Mouse (Mus musculus) testis, adult 2 months (tissue): ENCODE results near the gene Cers2. TPM values are rescaled to one million over a fixed set of nuclear protein-coding genes. Genes with fewer than 3 reads are reported as not detected.

ENCODE experiments used
- H3K27ac ChIP-seq: fragments of 200-500 bp; 2 replicates; pipeline ENCODE4 v1.5.1; 2012; ENCODE audit warnings: low read depth, low read length; ENCODE audit not compliant: control insufficient read depth, insufficient read depth
- H3K27me3 ChIP-seq: fragments of 200-500 bp; 2 replicates; pipeline ENCODE4 v1.6.1; 2012; ENCODE audit warnings: mild to moderate bottlenecking, low read length, moderate library complexity; ENCODE audit not compliant: control insufficient read depth, insufficient read depth
- H3K36me3 ChIP-seq: fragments of 200-500 bp; 2 replicates; pipeline ENCODE4 v1.6.1; 2012; ENCODE audit warnings: mild to moderate bottlenecking, low read length; ENCODE audit not compliant: control insufficient read depth, insufficient read depth
- H3K4me1 ChIP-seq: fragments of 200-500 bp; 2 replicates; pipeline ENCODE4 v1.6.1; 2012; ENCODE audit warnings: low read length; ENCODE audit not compliant: control insufficient read depth, insufficient read depth
- H3K4me3 ChIP-seq: fragments of 200-500 bp; 2 replicates; pipeline ENCODE4 v1.5.1; 2012; ENCODE audit warnings: low read depth, mild to moderate bottlenecking, low read length, moderate library complexity, mixed read lengths; ENCODE audit not compliant: control insufficient read depth
- CTCF ChIP-seq: fragments of 200-500 bp; IDR thresholded peaks from 2 replicates; pipeline ENCODE4 v1.5.1; 2012; ENCODE audit warnings: low read depth, mild to moderate bottlenecking, inconsistent platforms, low read length, moderate library complexity; ENCODE audit not compliant: control insufficient read depth, insufficient read depth, insufficient replicate concordance
- POLR2A ChIP-seq: fragments of 200-500 bp; IDR thresholded peaks from 2 replicates; pipeline ENCODE4 v1.6.1; 2012; ENCODE audit warnings: low read depth, mild to moderate bottlenecking, inconsistent platforms, low read length, moderate library complexity; ENCODE audit not compliant: control insufficient read depth
- polyA plus RNA-seq: library from polyadenylated mRNA; depleted of rRNA; stranded (reverse); fragments of >200 nt; gene quantifications from 2 replicates; pipeline ENCODE4 v1.2.3, GENCODE M21; 2012

The Cers2 gene
- polyA plus RNA-seq, 1 experiment, result 27.6 TPM

- TF ChIP-seq CTCF (no peak), POLR2A (no peak)
Observed at GRCm38 (mm10) chr3:95319110-95319509, 4.5 kb downstream of the Cers2 start.

GRCm38 (mm10) chr3:95319701-95320625, 5.4 kb downstream of the Cers2 start:
- Histone ChIP-seq H3K36me3 (peaks cover 2% of the 10 kb centered on the region), H3K27ac (no peak overlapping the region), H3K27me3 (no peaks in the 10 kb centered on the region), H3K4me1 (peaks cover 9% of the 10 kb centered on the region), H3K4me3 (no peak overlapping the region)
- TF ChIP-seq CTCF (no peak), POLR2A (no peak)

More at GRCm38 (mm10) chr3:95319110-95319509, 4.5 kb downstream of the Cers2 start:
- H3K36me3 ChIP-seq, result peaks cover 1% of the 10 kb centered on the region
- H3K27me3 ChIP-seq, result no peaks in the 10 kb centered on the region
- no peak overlapping the region for H3K4me3 ChIP-seq
- peaks cover 12% of the 10 kb centered on the region for H3K4me1 ChIP-seq
- H3K27ac ChIP-seq, result no peak overlapping the region

- Histone ChIP-seq H3K4me3 (no peak overlapping the region), H3K27ac (no peak overlapping the region), H3K27me3 (no peaks in the 10 kb centered on the region), H3K4me1 (no peaks in the 10 kb centered on the region; the same call in 1 of the 2 replicates), H3K36me3 (peaks cover 4% of the 10 kb centered on the region)
- no peak for TF ChIP-seq CTCF
- TF ChIP-seq POLR2A, result no peak
Observed at GRCm38 (mm10) chr3:95323429-95323828, 8.8 kb downstream of the Cers2 start.

- Histone ChIP-seq H3K36me3 (peaks cover 4% of the 10 kb centered on the region), H3K4me3 (no peak overlapping the region), H3K27ac (no peak overlapping the region), H3K4me1 (no peaks in the 10 kb centered on the region), H3K27me3 (no peaks in the 10 kb centered on the region)
- TF ChIP-seq CTCF, result no peak
- no peak for TF ChIP-seq POLR2A
Observed at GRCm38 (mm10) chr3:95324454-95325144, 10.0 kb downstream of the Cers2 start.

- TF ChIP-seq CTCF (no peak), POLR2A (no peak)
- H3K4me3 ChIP-seq, result no peak overlapping the region
Observed at GRCm38 (mm10) chr3:95328803-95329404, 14.3 kb downstream of the Cers2 start.

GRCm38 (mm10) chr3:95331528-95331927, 16.9 kb downstream of the Cers2 start:
- H3K27ac ChIP-seq, result no peak overlapping the region
- TF ChIP-seq POLR2A, result no peak
- TF ChIP-seq CTCF, result no peak
- no peak overlapping the region for H3K4me3 ChIP-seq
- no peaks in the 10 kb centered on the region; the same call in 1 of the 2 replicates for H3K36me3 ChIP-seq
- no peaks in the 10 kb centered on the region for H3K27me3 ChIP-seq
- H3K4me1 ChIP-seq, result no peaks in the 10 kb centered on the region

More at GRCm38 (mm10) chr3:95328803-95329404, 14.3 kb downstream of the Cers2 start:
- Histone ChIP-seq H3K36me3 (peaks cover 4% of the 10 kb centered on the region), H3K27me3 (no peaks in the 10 kb centered on the region), H3K27ac (no peak overlapping the region), H3K4me1 (no peaks in the 10 kb centered on the region)

- Histone ChIP-seq H3K27ac (no peak overlapping the region), H3K4me3 (no peak overlapping the region), H3K4me1 (no peaks in the 10 kb centered on the region), H3K36me3 (peaks cover 6% of the 10 kb centered on the region; the same call in 1 of the 2 replicates), H3K27me3 (no peaks in the 10 kb centered on the region)
- no peak for TF ChIP-seq POLR2A
- no peak for TF ChIP-seq CTCF
Observed at GRCm38 (mm10) chr3:95337345-95337744, 22.8 kb downstream of the Cers2 start.
